In the genomic region with DNA sequence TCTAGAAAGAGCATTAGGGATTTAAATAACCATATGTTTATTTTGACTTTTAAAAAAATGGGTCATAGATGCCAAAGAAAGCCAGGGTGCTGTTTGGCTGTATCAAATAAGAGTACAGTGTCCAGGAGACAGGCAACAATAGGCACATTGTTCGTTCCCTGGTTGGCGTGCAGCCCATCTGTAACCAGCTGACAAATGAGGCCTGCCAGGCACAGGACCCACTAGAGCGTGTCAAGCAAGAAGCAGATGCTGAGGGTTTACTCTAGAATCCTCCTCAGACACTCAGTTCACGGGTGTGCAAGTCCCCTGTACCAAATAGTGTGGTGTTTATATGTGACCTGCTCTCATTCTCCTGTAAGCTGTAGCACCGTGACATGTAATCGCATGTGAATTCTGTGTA, we compare ENCODE assay signal across 7 mouse cellular contexts.
A peak's percentile ranks its signal among the peaks of the same experiment; 100 is the strongest.
DNase-seq lines count a peak whose midpoint lies in the region; ATAC-seq lines count a peak whose summit lies in the region.

No protein-coding gene starts in this region.

- H3K4me1 ChIP-seq in forebrain, embryonic 15.5 days: peaks cover 7% of the 10 kb centered on the region

- H3K4me2 ChIP-seq in forebrain, embryonic 15.5 days (replicated peaks): no peak overlapping the region

- no peaks in the 10 kb centered on the region for H3K9me3 ChIP-seq in forebrain, embryonic 15.5 days

- no peak overlapping the region for H3K4me3 ChIP-seq in forebrain, embryonic 15.5 days

- H3K27me3 ChIP-seq in forebrain, embryonic 15.5 days: peaks cover 1% of the 10 kb centered on the region; the same call in 1 of the 2 replicates

- peak; percentile 36; the same call in 1 of the 2 replicates for ATAC-seq in cerebellum, adult (ENCODE audit: insufficient number of reproducible peaks, low FRiP score, low TSS enrichment)
- peak; percentile 90 for ATAC-seq in forebrain, embryonic 15.5 days (replicated peaks)

- no peak overlapping the region for H3K9ac ChIP-seq in forebrain, embryonic 15.5 days (replicated peaks)

- 26% methylated on average over 6 of the region's 6 CpGs for WGBS in forebrain, embryonic 15.5 days

- DNase-seq in Muller cell, postnatal 12 days (ENCODE audit: inconsistent ontology term): peak; percentile 94
- peak; percentile 70 for DNase-seq in layer of hippocampus, adult 11-12 months (ENCODE audit: low spot score)
- peak; percentile 71 for DNase-seq in lung, postnatal 14 days
- peak; percentile 44 for DNase-seq in retina, postnatal 7 days (ENCODE audit: low read depth, low spot score)
- no peak for DNase-seq in urinary bladder, postnatal 10 days (ENCODE audit: low spot score)

- no peaks in the 10 kb centered on the region for H3K36me3 ChIP-seq in forebrain, embryonic 15.5 days

- H3K27ac ChIP-seq in forebrain, embryonic 15.5 days (replicated peaks): no peak overlapping the region
